Mouse (Mus musculus) lung, embryonic 15.5 days (tissue): ENCODE data around the gene Sccpdh. TPM values are rescaled to one million over a fixed set of nuclear protein-coding genes. Genes with fewer than 3 reads are reported as not detected.
"Not testable (repeated sequence)": the region's sequence is repeated elsewhere in the genome, so short reads cannot be mapped to it uniquely, and the experiment has no call there.

ENCODE experiments used
- ATAC-seq: fragments of 200-750 bp; cut with Nextera tagmentation; 2 replicates; pipeline ENCODE4 v1.8.0; 2017; ENCODE audit warnings: moderate number of reproducible peaks, borderline replicate concordance; ENCODE audit not compliant: low FRiP score, low TSS enrichment; ENCODE audit errors: extremely low read depth
- H3K27ac ChIP-seq: fragments of 300-500 bp; sonication (generic); 2 replicates; pipeline ENCODE4 v1.5.1; 2015; ENCODE audit warnings: moderate library complexity, mild to moderate bottlenecking, inconsistent platforms
- H3K27me3 ChIP-seq: fragments of 300-500 bp; sonication (generic); 2 replicates; pipeline ENCODE4 v1.6.1; 2015; ENCODE audit warnings: inconsistent platforms
- H3K36me3 ChIP-seq: fragments of 300-500 bp; sonication (generic); 2 replicates; pipeline ENCODE4 v1.6.1; 2015; ENCODE audit warnings: inconsistent platforms
- H3K4me1 ChIP-seq: fragments of 300-500 bp; sonication (generic); 2 replicates; pipeline ENCODE4 v1.6.1; 2015; ENCODE audit warnings: inconsistent platforms
- H3K4me2 ChIP-seq: fragments of 300-500 bp; sonication (generic); 2 replicates; pipeline ENCODE4 v1.6.1; 2015; ENCODE audit warnings: inconsistent platforms, mild to moderate bottlenecking, moderate library complexity
- H3K4me3 ChIP-seq: fragments of 300-500 bp; sonication (generic); 2 replicates; pipeline ENCODE4 v1.5.1; 2015; ENCODE audit warnings: mild to moderate bottlenecking, inconsistent platforms
- H3K9ac ChIP-seq: fragments of 300-500 bp; sonication (generic); 2 replicates; pipeline ENCODE4 v1.6.1; 2015; ENCODE audit warnings: inconsistent platforms
- H3K9me3 ChIP-seq: fragments of 300-500 bp; sonication (generic); 2 replicates; pipeline ENCODE4 v1.6.1; 2016; ENCODE audit warnings: inconsistent platforms
- WGBS: fragments of 180-500 bp; shearing (Covaris S2); methylation state at CpG from one replicate; pipeline ENCODE4 v1.1.7; 2015; 5-methylcytosine and 5-hydroxymethylcytosine counted together
- polyA plus RNA-seq: library from polyadenylated mRNA; unstranded; fragments of >200 nt; fragmentation: Nextera tagmentation; extraction: Ambion mirVana; gene quantifications from 2 replicates; pipeline ENCODE4 v1.2.1, GENCODE M21; 2015

Sccpdh gene
- polyA plus RNA-seq, 1 experiment from 2014 or later: 76.7 TPM

DNA sequence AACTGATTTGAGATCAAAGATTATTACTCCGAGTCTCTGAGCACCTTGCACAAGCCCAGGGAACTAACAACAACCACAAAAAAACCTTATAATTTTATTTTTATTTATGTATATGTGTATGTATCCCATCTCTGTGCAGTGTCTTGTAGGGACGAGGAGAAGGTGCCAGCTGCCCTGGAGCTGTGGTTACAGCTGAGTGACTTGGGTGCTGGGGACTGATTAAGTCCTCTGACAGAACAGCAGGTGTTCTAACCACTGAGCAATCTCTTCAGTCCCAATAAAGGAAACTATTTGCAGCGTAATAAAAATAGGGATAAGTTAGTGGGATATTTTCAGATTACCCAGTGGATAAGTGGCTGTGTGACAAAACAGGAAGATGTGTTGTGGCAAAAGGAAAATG lies 6.3 kb downstream of the Sccpdh start:
- Histone ChIP-seq H3K27me3 (no peaks in the 10 kb centered on the region), H3K36me3 (peaks cover 37% of the 10 kb centered on the region), H3K4me1 (peaks cover 2% of the 10 kb centered on the region), H3K9me3 (no peaks in the 10 kb centered on the region), H3K4me3 (no peak overlapping the region), H3K4me2 (no peak overlapping the region), H3K27ac (no peak overlapping the region), H3K9ac (no peak overlapping the region)
- ATAC-seq: no peak
- 87% methylated on average over 3 of the region's 3 CpGs for WGBS

DNA sequence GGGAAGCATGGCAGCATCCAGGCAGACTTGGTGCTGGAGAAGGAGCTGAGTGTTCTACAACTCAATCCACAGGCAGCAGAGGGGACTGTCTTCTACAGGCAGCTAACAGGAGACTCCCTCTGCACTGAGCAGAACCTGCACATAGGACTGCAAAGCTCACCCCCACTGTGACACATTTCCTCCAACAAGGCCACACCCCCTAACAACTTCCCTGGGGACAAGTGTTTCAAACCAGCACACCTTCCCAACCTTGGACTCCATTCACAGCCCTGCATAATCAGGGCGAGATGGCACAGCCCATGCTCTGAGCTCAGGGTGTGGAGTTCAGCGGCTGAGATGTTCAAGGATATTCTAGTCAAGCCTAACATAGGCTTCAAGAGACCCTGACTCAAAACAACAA lies 9.0 kb downstream of the Sccpdh start:
- no peak for ATAC-seq
- Histone ChIP-seq H3K27me3 (no peaks in the 10 kb centered on the region), H3K36me3 (peaks cover 49% of the 10 kb centered on the region), H3K9me3 (no peaks in the 10 kb centered on the region), H3K27ac (no peak overlapping the region), H3K4me2 (no peak overlapping the region), H3K4me1 (no peaks in the 10 kb centered on the region), H3K4me3 (no peak overlapping the region), H3K9ac (no peak overlapping the region)
- 89% methylated on average over 2 of the region's 2 CpGs for WGBS

DNA sequence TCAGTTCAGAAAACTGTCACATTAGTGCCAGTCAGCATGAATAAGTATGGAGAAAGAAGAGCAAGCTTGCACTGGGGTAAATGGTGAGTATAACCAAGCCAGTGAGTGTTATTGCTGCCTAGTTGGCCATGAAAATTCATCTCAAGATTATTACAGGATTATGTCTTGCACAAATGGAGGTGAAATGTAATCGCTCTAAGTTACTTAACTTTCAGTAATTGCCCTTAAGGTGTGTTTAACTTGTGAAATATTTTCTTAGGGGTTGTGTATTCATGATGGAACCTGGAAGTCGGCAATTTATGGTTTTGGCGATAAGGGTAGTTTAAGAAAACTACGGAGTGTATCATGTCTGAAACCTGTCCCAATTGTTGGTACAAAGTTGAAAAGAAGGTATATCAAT lies 11.3 kb downstream of the Sccpdh start:
- Histone ChIP-seq H3K4me2 (no peak overlapping the region), H3K9me3 (no peaks in the 10 kb centered on the region), H3K36me3 (peaks cover 44% of the 10 kb centered on the region), H3K4me1 (no peaks in the 10 kb centered on the region), H3K27ac (no peak overlapping the region), H3K9ac (no peak overlapping the region), H3K4me3 (no peak overlapping the region), H3K27me3 (no peaks in the 10 kb centered on the region)
- no peak for ATAC-seq
- 94% methylated on average over 4 of the region's 4 CpGs for WGBS

DNA sequence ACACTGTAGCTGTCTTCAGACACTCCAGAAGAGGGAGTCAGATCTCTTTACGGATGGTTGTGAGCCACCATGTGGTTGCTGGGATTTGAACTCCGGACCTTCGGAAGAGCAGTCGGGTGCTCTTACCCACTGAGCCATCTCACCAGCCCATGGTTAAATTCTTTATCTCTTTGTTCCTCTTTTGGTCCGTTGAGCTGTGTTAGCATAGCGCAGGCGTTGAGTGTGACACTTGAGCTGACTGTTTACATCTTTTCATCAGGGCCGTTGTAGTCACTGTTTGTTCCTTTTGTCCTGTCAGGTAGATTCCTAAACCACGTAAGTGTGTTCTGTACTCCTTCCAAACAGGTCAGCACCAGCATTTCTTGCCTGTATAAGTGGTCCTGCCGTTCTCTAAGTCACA lies 14.7 kb downstream of the Sccpdh start:
- H3K9me3 ChIP-seq, H3K27me3 ChIP-seq, H3K27ac ChIP-seq, H3K4me1 ChIP-seq, H3K4me2 ChIP-seq, ATAC-seq, H3K4me3 ChIP-seq, H3K9ac ChIP-seq: not testable (repeated sequence)
- 78% methylated on average over 10 of the region's 10 CpGs for WGBS
- peaks cover 45% of the 10 kb centered on the region for H3K36me3 ChIP-seq

DNA sequence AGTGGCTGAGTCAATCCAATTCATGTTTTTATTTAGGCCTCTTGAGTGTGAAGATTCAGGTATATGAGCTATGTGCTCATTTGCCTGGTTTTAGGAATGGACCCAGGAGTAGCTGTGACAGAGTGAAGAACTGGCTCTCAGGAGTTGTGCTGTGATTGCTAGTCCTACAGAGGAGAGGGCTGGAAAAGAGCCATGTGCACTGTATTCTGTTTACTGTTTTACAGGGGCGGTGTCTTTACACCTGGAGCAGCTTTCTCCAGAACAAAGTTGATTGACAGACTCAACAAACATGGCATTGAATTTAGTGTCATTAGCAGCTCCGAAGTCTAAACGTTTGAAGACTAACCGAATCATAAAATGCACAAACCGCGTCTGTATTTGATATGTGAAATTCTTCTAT lies 18.3 kb downstream of the Sccpdh start:
- H3K9ac ChIP-seq: no peak overlapping the region
- ATAC-seq: no peak
- peaks cover 33% of the 10 kb centered on the region for H3K36me3 ChIP-seq
- no peak overlapping the region for H3K27ac ChIP-seq
- no peak overlapping the region for H3K4me3 ChIP-seq
- H3K27me3 ChIP-seq: no peaks in the 10 kb centered on the region
- no peak overlapping the region for H3K4me2 ChIP-seq
- no peaks in the 10 kb centered on the region for H3K9me3 ChIP-seq
- WGBS: 75% methylated on average over 6 of the region's 6 CpGs
- no peaks in the 10 kb centered on the region for H3K4me1 ChIP-seq

DNA sequence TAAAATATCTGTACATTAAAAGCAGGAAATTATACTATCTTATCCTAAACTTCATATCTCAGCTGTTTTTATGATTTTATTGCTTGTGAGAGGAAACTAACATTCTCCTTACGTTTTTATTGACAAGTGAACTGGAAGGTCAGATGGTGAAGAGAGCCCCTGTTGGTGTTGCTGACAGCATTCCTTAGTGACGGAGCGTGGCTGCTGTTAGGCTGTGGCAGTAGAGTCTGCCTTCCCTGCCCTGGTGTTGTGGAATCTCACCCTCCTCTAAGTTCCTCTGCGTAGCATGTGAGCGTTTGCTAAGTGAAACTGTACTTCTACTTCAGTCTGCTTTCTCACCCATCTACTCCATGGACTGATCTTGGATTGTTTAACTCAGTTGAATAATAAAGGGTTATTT lies 18.8 kb downstream of the Sccpdh start:
- ATAC-seq: no peak
- H3K4me1 ChIP-seq: no peaks in the 10 kb centered on the region
- H3K9me3 ChIP-seq: no peaks in the 10 kb centered on the region
- H3K27me3 ChIP-seq: no peaks in the 10 kb centered on the region
- H3K4me2 ChIP-seq: no peak overlapping the region
- 59% methylated on average over 5 of the region's 5 CpGs for WGBS
- H3K27ac ChIP-seq: no peak overlapping the region
- H3K36me3 ChIP-seq: peaks cover 30% of the 10 kb centered on the region
- no peak overlapping the region for H3K4me3 ChIP-seq
- no peak overlapping the region for H3K9ac ChIP-seq

DNA sequence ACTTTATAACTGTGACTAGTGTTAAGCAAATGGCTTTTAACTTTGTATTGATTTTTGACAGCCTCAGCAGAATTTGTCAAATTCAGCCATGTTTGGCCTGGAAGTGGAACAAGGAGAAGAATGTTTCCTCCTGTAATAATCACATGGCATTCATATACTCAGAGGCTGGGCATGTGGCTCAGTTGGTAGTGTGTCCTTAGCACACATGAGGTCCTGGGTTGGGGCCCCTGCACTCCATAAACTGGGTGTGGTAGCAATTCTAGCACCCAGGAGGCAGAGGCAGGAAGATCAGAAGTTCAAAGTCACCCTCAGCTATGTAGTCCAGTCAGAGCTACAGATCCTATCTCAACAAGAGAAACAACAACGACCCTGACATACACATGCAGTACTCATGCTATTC lies 19.3 kb downstream of the Sccpdh start:
- Histone ChIP-seq H3K36me3 (peaks cover 29% of the 10 kb centered on the region), H3K9ac (no peak overlapping the region), H3K4me3 (no peak overlapping the region), H3K27ac (no peak overlapping the region), H3K4me1 (no peaks in the 10 kb centered on the region), H3K27me3 (no peaks in the 10 kb centered on the region), H3K4me2 (no peak overlapping the region), H3K9me3 (no peaks in the 10 kb centered on the region)
- no peak for ATAC-seq
- WGBS: 85% methylated on average over 1 of the region's 1 CpGs

DNA sequence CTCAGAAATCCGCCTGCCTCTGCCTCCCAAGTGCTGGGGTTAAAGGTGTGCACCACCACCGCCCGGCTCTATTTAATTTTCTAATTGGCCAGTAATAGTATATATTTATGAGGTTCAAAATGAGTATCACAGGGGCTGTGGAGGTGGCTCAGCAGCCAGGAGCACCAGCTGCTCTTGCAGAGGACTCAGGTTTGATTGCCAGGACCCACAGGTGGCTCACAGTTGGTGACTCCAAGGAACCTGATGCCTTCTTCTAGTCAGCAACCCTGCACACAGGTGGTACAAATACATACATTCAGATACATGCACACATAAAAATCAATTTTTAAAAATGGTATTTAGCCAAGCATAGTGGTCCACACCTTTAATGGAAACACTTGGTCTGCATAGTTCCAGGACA lies 20.0 kb downstream of the Sccpdh start:
- H3K27me3 ChIP-seq: no peaks in the 10 kb centered on the region
- ATAC-seq: no peak
- WGBS: 98% methylated on average over 3 of the region's 3 CpGs
- no peak overlapping the region for H3K4me3 ChIP-seq
- no peak overlapping the region for H3K27ac ChIP-seq
- no peaks in the 10 kb centered on the region for H3K4me1 ChIP-seq
- peaks cover 27% of the 10 kb centered on the region for H3K36me3 ChIP-seq
- H3K9me3 ChIP-seq: no peaks in the 10 kb centered on the region
- H3K9ac ChIP-seq: no peak overlapping the region
- H3K4me2 ChIP-seq: no peak overlapping the region

DNA sequence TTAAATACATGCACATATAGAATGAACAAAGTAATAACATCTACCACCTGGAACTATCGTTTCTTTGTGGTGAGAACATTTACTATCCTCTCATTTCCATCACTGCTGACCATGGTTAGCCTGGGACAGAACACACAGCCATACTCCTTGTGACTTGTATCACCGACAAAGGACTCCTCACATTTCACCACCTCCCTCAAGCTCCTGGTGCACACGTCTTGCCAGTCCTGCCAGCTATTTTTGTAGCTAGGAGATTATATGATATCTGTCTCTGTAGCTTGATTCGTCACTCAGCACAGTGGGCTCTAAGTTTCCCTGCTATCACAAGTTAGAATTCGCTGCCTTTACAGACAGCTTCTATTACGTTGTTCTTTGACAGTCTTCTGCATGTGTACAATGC lies 20.4 kb downstream of the Sccpdh start:
- Histone ChIP-seq H3K9me3 (no peaks in the 10 kb centered on the region), H3K36me3 (peaks cover 25% of the 10 kb centered on the region), H3K27ac (no peak overlapping the region), H3K9ac (no peak overlapping the region), H3K4me2 (no peak overlapping the region), H3K27me3 (no peaks in the 10 kb centered on the region), H3K4me3 (no peak overlapping the region), H3K4me1 (no peaks in the 10 kb centered on the region)
- 81% methylated on average over 6 of the region's 6 CpGs for WGBS
- no peak for ATAC-seq

DNA sequence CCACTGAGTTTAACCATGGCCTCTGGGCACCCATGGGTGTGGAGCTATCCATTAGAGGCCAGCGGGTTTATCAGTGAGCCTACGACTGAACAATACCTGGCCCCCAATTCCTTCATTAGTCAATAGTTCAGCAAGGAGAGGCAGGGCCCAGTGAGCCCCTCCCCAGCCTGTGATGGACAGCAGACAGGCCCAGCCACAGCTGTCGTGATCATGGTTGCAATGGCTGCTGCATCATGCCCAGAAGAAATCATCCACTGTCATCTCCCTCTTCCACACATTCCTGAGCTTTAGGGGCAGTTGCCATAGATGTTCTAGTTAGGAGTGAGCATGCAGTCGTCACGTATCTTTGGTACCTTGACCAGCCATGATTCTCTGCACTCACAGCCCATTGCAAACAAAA lies 20.9 kb downstream of the Sccpdh start:
- Histone ChIP-seq H3K4me2 (no peak overlapping the region), H3K4me1 (no peaks in the 10 kb centered on the region), H3K9ac (no peak overlapping the region), H3K27ac (no peak overlapping the region), H3K36me3 (peaks cover 20% of the 10 kb centered on the region), H3K27me3 (no peaks in the 10 kb centered on the region), H3K9me3 (no peaks in the 10 kb centered on the region), H3K4me3 (no peak overlapping the region)
- 78% methylated on average over 5 of the region's 5 CpGs for WGBS
- ATAC-seq: no peak

DNA sequence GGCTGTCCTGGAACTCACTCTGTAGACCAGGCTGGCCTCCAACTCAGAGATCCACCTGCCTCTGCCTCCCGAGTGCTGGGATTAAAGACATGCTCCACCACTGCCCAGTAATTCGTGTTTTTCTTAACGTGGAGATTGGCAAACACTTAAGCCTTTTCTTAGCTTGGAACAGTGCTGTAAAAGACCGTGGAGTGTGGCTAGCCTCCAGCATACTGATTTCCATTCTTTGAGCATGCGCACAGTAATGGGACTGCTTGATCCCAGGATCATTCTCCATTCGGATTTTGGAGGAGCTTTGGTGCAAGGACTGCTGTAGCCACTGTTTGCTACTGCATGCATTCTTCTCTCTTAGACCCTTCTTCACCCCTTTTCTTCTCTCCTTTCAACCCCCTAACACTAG lies 21.5 kb downstream of the Sccpdh start:
- peaks cover 20% of the 10 kb centered on the region for H3K36me3 ChIP-seq
- H3K9ac ChIP-seq: no peak overlapping the region
- 69% methylated on average over 6 of the region's 6 CpGs for WGBS
- H3K4me3 ChIP-seq: no peak overlapping the region
- no peak overlapping the region for H3K27ac ChIP-seq
- no peak overlapping the region for H3K4me2 ChIP-seq
- ATAC-seq: no peak
- no peaks in the 10 kb centered on the region for H3K9me3 ChIP-seq
- H3K4me1 ChIP-seq: no peaks in the 10 kb centered on the region
- H3K27me3 ChIP-seq: no peaks in the 10 kb centered on the region

DNA sequence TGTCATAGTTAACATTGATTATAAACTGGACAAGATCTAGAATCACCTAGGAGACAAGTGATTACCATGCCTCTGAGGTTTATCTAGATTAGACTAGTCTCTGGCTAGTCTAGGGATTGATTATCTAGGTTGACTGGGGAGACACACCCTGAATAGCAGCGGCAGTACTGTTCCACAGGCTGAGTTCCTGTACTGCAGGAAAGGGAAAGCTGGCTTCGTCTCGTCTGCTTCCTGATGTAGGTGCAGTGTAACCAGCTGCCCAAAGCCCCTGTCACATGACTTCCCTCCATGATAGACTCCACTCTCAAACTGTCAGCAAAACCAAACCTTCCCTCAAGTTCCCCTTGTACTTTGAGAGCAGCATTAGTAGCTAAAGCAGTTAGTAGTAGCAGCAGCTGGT lies 36.1 kb downstream of the Sccpdh start:
- WGBS: 56% methylated on average over 3 of the region's 3 CpGs
- no peak overlapping the region for H3K9ac ChIP-seq
- no peaks in the 10 kb centered on the region for H3K4me1 ChIP-seq
- no peaks in the 10 kb centered on the region for H3K9me3 ChIP-seq
- H3K4me2 ChIP-seq: no peak overlapping the region
- no peaks in the 10 kb centered on the region for H3K36me3 ChIP-seq
- H3K27me3 ChIP-seq: no peaks in the 10 kb centered on the region
- H3K4me3 ChIP-seq: no peak overlapping the region
- ATAC-seq: no peak
- no peak overlapping the region for H3K27ac ChIP-seq

DNA sequence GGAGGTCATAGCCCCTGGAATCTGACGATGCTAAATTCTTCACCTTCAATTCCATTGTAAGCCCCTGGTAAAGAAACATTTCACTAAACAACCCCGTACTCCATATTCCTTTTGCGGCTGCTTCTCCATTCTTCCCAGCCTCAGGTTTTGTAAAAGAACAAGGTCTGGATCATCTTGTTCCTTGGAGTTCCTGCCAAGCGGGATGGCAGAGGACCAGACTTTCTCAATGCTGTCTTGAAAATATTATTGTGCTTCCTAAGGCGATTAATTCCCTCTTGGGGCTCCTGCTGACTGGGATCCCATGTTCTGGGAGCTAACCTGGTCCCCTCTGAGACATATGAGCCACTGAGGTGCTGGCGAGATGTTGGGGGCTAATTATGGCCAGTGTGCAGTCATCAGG lies 37.1 kb downstream of the Sccpdh start:
- Histone ChIP-seq H3K36me3 (no peaks in the 10 kb centered on the region), H3K9me3 (no peaks in the 10 kb centered on the region), H3K27me3 (no peaks in the 10 kb centered on the region), H3K4me3 (no peak overlapping the region), H3K9ac (no peak overlapping the region), H3K4me1 (no peaks in the 10 kb centered on the region), H3K27ac (no peak overlapping the region), H3K4me2 (no peak overlapping the region)
- ATAC-seq: no peak
- WGBS: 86% methylated on average over 6 of the region's 6 CpGs
